Mouse (Mus musculus): ENCODE data around the gene Adgrl2. TPM values are rescaled to one million over a fixed set of nuclear protein-coding genes. Genes with fewer than 3 reads are reported as not detected.

The Adgrl2 gene
- polyA plus RNA-seq, 1 experiment from 2014 or later = 63.6 TPM

GRCm38 (mm10) chr3:148812059-148812458 is 178.3 kb downstream of the Adgrl2 start:
- Histone ChIP-seq H3K9me3 (ENCODE audit: control insufficient read depth, low read length) (no peaks in the 10 kb centered on the region), H3K27ac (ENCODE audit: low read depth) (no peak overlapping the region), H3K4me3 (ENCODE audit: low read depth, low read length) (no peak overlapping the region), H3K4me1 (replicated peaks; ENCODE audit: control insufficient read depth, insufficient read depth, low read length) (no peaks in the 10 kb centered on the region), H3K4me2 (ENCODE audit: low read length) (no peak overlapping the region), H3K9ac (ENCODE audit: low read length) (no peak overlapping the region), H3K27me3 (replicated peaks; ENCODE audit: control insufficient read depth, insufficient read depth, low read length) (no peaks in the 10 kb centered on the region), H3K36me3 (ENCODE audit: control insufficient read depth, insufficient read depth, low read length) (peaks cover 24% of the 10 kb centered on the region)
- ATAC-seq (replicated peaks; ENCODE audit: low FRiP score, low TSS enrichment, low read depth) = no peak
- 67% methylated on average over 1 of the region's 1 CpGs for WGBS
- DNase-seq (ENCODE audit: low spot score) = no peak

GRCm38 (mm10) chr3:148806977-148807376 is 183.4 kb downstream of the Adgrl2 start:
- Histone ChIP-seq H3K4me2 (ENCODE audit: low read length) (no peak overlapping the region), H3K9me3 (ENCODE audit: control insufficient read depth, low read length) (no peaks in the 10 kb centered on the region), H3K36me3 (ENCODE audit: control insufficient read depth, insufficient read depth, low read length) (no peaks in the 10 kb centered on the region), H3K27me3 (replicated peaks; ENCODE audit: control insufficient read depth, insufficient read depth, low read length) (no peaks in the 10 kb centered on the region), H3K4me3 (ENCODE audit: low read depth, low read length) (no peak overlapping the region), H3K27ac (ENCODE audit: low read depth) (no peak overlapping the region), H3K9ac (ENCODE audit: low read length) (no peak overlapping the region), H3K4me1 (replicated peaks; ENCODE audit: control insufficient read depth, insufficient read depth, low read length) (no peaks in the 10 kb centered on the region)
- no peak for DNase-seq (ENCODE audit: low spot score)
- WGBS = 78% methylated on average over 9 of the region's 9 CpGs
- no peak for ATAC-seq (replicated peaks; ENCODE audit: low FRiP score, low TSS enrichment, low read depth)

- Histone ChIP-seq H3K27me3 (replicated peaks; ENCODE audit: control insufficient read depth, insufficient read depth, low read length) (no peaks in the 10 kb centered on the region), H3K27ac (ENCODE audit: low read depth) (no peak overlapping the region), H3K4me1 (replicated peaks; ENCODE audit: control insufficient read depth, insufficient read depth, low read length) (0 out of 2 replicates have a peak, but pooled peaks cover 4% of the 10 kb centered on the region), H3K9me3 (ENCODE audit: control insufficient read depth, low read length) (no peaks in the 10 kb centered on the region), H3K4me2 (ENCODE audit: low read length) (no peak overlapping the region), H3K4me3 (ENCODE audit: low read depth, low read length) (no peak overlapping the region), H3K36me3 (ENCODE audit: control insufficient read depth, insufficient read depth, low read length) (no peaks in the 10 kb centered on the region), H3K9ac (ENCODE audit: low read length) (no peak overlapping the region)
- ATAC-seq (replicated peaks; ENCODE audit: low FRiP score, low TSS enrichment, low read depth) (no peak), DNase-seq (ENCODE audit: low spot score) (no peak)
- WGBS = 56% methylated on average over 10 of the region's 10 CpGs
Observed at GRCm38 (mm10) chr3:148793286-148793913, 197.0 kb downstream of the Adgrl2 start.

- no peak overlapping the region for H3K4me2 ChIP-seq (ENCODE audit: low read length)
- DNase-seq (ENCODE audit: low spot score) (no peak), ATAC-seq (replicated peaks; ENCODE audit: low FRiP score, low TSS enrichment, low read depth) (no peak)
- no peaks in the 10 kb centered on the region for H3K4me1 ChIP-seq (replicated peaks; ENCODE audit: control insufficient read depth, insufficient read depth, low read length)
- H3K36me3 ChIP-seq (ENCODE audit: control insufficient read depth, insufficient read depth, low read length) = no peaks in the 10 kb centered on the region
- no peak overlapping the region for H3K27ac ChIP-seq (ENCODE audit: low read depth)
- no peak overlapping the region for H3K9ac ChIP-seq (ENCODE audit: low read length)
- WGBS = 88% methylated on average over 6 of the region's 6 CpGs
- no peaks in the 10 kb centered on the region for H3K27me3 ChIP-seq (replicated peaks; ENCODE audit: control insufficient read depth, insufficient read depth, low read length)
- H3K9me3 ChIP-seq (ENCODE audit: control insufficient read depth, low read length) = no peaks in the 10 kb centered on the region
- no peak overlapping the region for H3K4me3 ChIP-seq (ENCODE audit: low read depth, low read length)
Observed at GRCm38 (mm10) chr3:148770310-148770709, 220.0 kb downstream of the Adgrl2 start.

Data from intestine, embryonic 14.5 days (tissue).